Mouse (Mus musculus) forebrain, embryonic 16.5 days (tissue): ENCODE measurements around the gene Mycl. TPM values are rescaled to one million over a fixed set of nuclear protein-coding genes. Genes with fewer than 3 reads are reported as not detected.
A peak's percentile ranks its signal among the peaks of the same experiment; 100 is the strongest.

Source experiments
- ATAC-seq: fragments of 200-750 bp; cut with Nextera tagmentation; 2 replicates; pipeline ENCODE4 v1.8.0; 2017; ENCODE audit warnings: mild to moderate bottlenecking, moderate library complexity
- H3K27ac ChIP-seq: fragments of 300-500 bp; sonication (generic); 2 replicates; pipeline ENCODE4 v1.5.1; 2014; ENCODE audit warnings: low read length, control low read depth
- H3K27me3 ChIP-seq: fragments of 300-500 bp; sonication (generic); replicated peaks from 2 replicates; pipeline ENCODE4 v1.6.1; 2014; ENCODE audit warnings: low read length; ENCODE audit not compliant: control insufficient read depth, insufficient read depth
- H3K36me3 ChIP-seq: fragments of 300-500 bp; sonication (generic); 2 replicates; pipeline ENCODE4 v1.6.1; 2014; ENCODE audit not compliant: control insufficient read depth, insufficient read depth
- H3K4me1 ChIP-seq: fragments of 300-500 bp; sonication (generic); replicated peaks from 2 replicates; pipeline ENCODE4 v1.6.1; 2014; ENCODE audit warnings: low read length; ENCODE audit not compliant: control insufficient read depth, insufficient read depth
- H3K4me2 ChIP-seq: fragments of 300-500 bp; sonication (generic); 2 replicates; pipeline ENCODE4 v1.6.1; 2014; ENCODE audit warnings: mild to moderate bottlenecking, low read length, control low read depth
- H3K4me3 ChIP-seq: fragments of 300-500 bp; sonication (generic); replicated peaks from 2 replicates; pipeline ENCODE4 v1.5.1; 2014; ENCODE audit warnings: mild to moderate bottlenecking, low read length, control low read depth
- H3K9ac ChIP-seq: fragments of 300-500 bp; sonication (generic); replicated peaks from 2 replicates; pipeline ENCODE4 v1.6.1; 2014; ENCODE audit warnings: low read depth, low read length, control low read depth
- H3K9me3 ChIP-seq: fragments of 300-500 bp; sonication (generic); 2 replicates; pipeline ENCODE4 v1.6.1; 2016; ENCODE audit warnings: low read length; ENCODE audit not compliant: control insufficient read depth
- WGBS: fragments of 180-500 bp; shearing (Covaris S2); extraction: QIAGEN DNeasy Blood & Tissue Kit; methylation state at CpG from one replicate; pipeline ENCODE4 v1.1.7; 2014; 5-methylcytosine and 5-hydroxymethylcytosine counted together
- polyA plus RNA-seq: library from polyadenylated mRNA; unstranded; fragments of >200 nt; fragmentation: Nextera tagmentation; extraction: Ambion mirVana; gene quantifications from 2 replicates; pipeline ENCODE4 v1.2.1, GENCODE M21; 2015

Mycl gene
- polyA plus RNA-seq, 1 experiment from 2014 or later = 71.6 TPM

- WGBS = 64% methylated on average over 4 of the region's 4 CpGs
- Histone ChIP-seq H3K4me1 (no peaks in the 10 kb centered on the region), H3K4me3 (no peak overlapping the region), H3K4me2 (no peak overlapping the region), H3K9me3 (no peaks in the 10 kb centered on the region), H3K9ac (no peak overlapping the region), H3K27ac (no peak overlapping the region), H3K36me3 (no peaks in the 10 kb centered on the region), H3K27me3 (0 out of 2 replicates have a peak, but pooled peaks cover 1% of the 10 kb centered on the region)
- ATAC-seq = no peak
Measured at GRCm38 (mm10) chr4:122976885-122977284, 18.6 kb upstream of the Mycl start.

DNA sequence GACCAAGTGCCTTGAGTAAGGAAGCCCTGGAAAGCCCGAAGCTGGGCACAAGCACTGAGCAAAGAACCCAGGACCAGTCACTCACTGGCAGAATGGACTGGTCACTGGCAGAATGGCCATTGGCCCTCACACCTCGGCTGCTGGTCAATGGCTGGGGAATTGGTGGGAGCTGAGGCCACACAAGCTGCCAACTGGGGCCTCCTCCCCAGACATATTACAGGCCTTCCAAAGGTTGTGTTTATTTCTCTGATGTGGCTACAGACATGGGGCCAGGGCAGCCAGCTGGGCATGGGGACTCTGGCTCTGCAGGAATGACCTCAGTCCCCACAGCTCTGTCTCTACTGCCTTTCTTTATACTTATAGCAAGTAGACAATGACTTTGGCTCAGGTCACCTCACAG is 16.6 kb upstream of the Mycl start:
- Histone ChIP-seq H3K4me1 (peaks cover 7% of the 10 kb centered on the region; the same call in 1 of the 2 replicates), H3K9ac (no peak overlapping the region), H3K9me3 (no peaks in the 10 kb centered on the region), H3K27ac (no peak overlapping the region), H3K36me3 (no peaks in the 10 kb centered on the region), H3K4me3 (no peak overlapping the region), H3K4me2 (no peak overlapping the region), H3K27me3 (0 out of 2 replicates have a peak, but pooled peaks cover 2% of the 10 kb centered on the region)
- WGBS = 91% methylated on average over 2 of the region's 2 CpGs
- no peak for ATAC-seq

- H3K9me3 ChIP-seq = no peaks in the 10 kb centered on the region
- 75% methylated on average over 3 of the region's 3 CpGs for WGBS
- no peak overlapping the region for H3K9ac ChIP-seq
- H3K4me2 ChIP-seq = no peak overlapping the region
- H3K4me3 ChIP-seq = no peak overlapping the region
- ATAC-seq = no peak
- H3K36me3 ChIP-seq = no peaks in the 10 kb centered on the region
- H3K4me1 ChIP-seq = peaks cover 7% of the 10 kb centered on the region; the same call in 1 of the 2 replicates
- peaks cover 2% of the 10 kb centered on the region; the same call in 1 of the 2 replicates for H3K27me3 ChIP-seq
- no peak overlapping the region for H3K27ac ChIP-seq
Measured at GRCm38 (mm10) chr4:122979826-122980225, 15.6 kb upstream of the Mycl start.

GRCm38 (mm10) chr4:122980684-122981083 is 14.8 kb upstream of the Mycl start:
- 80% methylated on average over 2 of the region's 2 CpGs for WGBS
- Histone ChIP-seq H3K9ac (no peak overlapping the region), H3K27ac (no peak overlapping the region), H3K36me3 (no peaks in the 10 kb centered on the region), H3K4me3 (no peak overlapping the region), H3K4me1 (peaks cover 7% of the 10 kb centered on the region; the same call in 1 of the 2 replicates), H3K9me3 (no peaks in the 10 kb centered on the region), H3K27me3 (peaks cover 2% of the 10 kb centered on the region; the same call in 1 of the 2 replicates), H3K4me2 (no peak overlapping the region)
- no peak for ATAC-seq

DNA sequence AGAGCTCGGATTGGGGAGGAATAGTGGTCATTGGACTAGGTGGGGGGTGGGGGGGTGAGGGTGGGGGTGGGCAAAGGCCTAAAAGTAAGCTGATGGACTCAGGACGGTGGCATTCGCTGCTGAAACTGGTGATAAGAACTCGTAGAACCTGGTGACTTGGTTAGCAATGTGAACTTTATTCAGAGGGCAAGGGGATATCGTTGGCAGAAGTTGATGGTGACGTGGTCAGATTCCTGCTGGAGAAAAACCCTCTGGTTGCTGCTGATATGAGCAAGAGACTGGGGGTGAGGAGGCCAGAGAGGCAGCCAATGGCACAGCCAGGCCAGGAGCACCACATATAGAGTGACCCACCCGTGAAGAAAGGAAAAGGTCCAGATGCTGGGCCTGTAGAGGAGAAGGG is 14.2 kb upstream of the Mycl start:
- H3K4me3 ChIP-seq = no peak overlapping the region
- H3K4me1 ChIP-seq = peaks cover 7% of the 10 kb centered on the region; the same call in 1 of the 2 replicates
- H3K9ac ChIP-seq = no peak overlapping the region
- no peak overlapping the region for H3K27ac ChIP-seq
- no peak overlapping the region for H3K4me2 ChIP-seq
- no peak for ATAC-seq
- 94% methylated on average over 7 of the region's 7 CpGs for WGBS
- H3K36me3 ChIP-seq = no peaks in the 10 kb centered on the region
- peaks cover 5% of the 10 kb centered on the region; the same call in 1 of the 2 replicates for H3K27me3 ChIP-seq
- H3K9me3 ChIP-seq = no peaks in the 10 kb centered on the region

GRCm38 (mm10) chr4:122981930-122982329 is 13.5 kb upstream of the Mycl start:
- 45% methylated on average over 3 of the region's 3 CpGs for WGBS
- Histone ChIP-seq H3K36me3 (no peaks in the 10 kb centered on the region), H3K4me2 (no peak overlapping the region)

GRCm38 (mm10) chr4:122982537-122982936 is 12.9 kb upstream of the Mycl start:
- Histone ChIP-seq H3K9ac (no peak overlapping the region), H3K36me3 (no peaks in the 10 kb centered on the region), H3K4me1 (peaks cover 7% of the 10 kb centered on the region; the same call in 1 of the 2 replicates), H3K9me3 (no peaks in the 10 kb centered on the region), H3K4me2 (no peak overlapping the region), H3K27me3 (peaks cover 5% of the 10 kb centered on the region; the same call in 1 of the 2 replicates), H3K4me3 (no peak overlapping the region), H3K27ac (no peak overlapping the region)
- 68% methylated on average over 3 of the region's 3 CpGs for WGBS
- ATAC-seq = no peak

More at GRCm38 (mm10) chr4:122981930-122982329, 13.5 kb upstream of the Mycl start:
- ATAC-seq = no peak
- peaks cover 5% of the 10 kb centered on the region; the same call in 1 of the 2 replicates for H3K27me3 ChIP-seq
- no peak overlapping the region for H3K27ac ChIP-seq
- H3K4me1 ChIP-seq = peaks cover 7% of the 10 kb centered on the region; the same call in 1 of the 2 replicates
- no peak overlapping the region for H3K4me3 ChIP-seq
- no peaks in the 10 kb centered on the region for H3K9me3 ChIP-seq
- H3K9ac ChIP-seq = no peak overlapping the region

DNA sequence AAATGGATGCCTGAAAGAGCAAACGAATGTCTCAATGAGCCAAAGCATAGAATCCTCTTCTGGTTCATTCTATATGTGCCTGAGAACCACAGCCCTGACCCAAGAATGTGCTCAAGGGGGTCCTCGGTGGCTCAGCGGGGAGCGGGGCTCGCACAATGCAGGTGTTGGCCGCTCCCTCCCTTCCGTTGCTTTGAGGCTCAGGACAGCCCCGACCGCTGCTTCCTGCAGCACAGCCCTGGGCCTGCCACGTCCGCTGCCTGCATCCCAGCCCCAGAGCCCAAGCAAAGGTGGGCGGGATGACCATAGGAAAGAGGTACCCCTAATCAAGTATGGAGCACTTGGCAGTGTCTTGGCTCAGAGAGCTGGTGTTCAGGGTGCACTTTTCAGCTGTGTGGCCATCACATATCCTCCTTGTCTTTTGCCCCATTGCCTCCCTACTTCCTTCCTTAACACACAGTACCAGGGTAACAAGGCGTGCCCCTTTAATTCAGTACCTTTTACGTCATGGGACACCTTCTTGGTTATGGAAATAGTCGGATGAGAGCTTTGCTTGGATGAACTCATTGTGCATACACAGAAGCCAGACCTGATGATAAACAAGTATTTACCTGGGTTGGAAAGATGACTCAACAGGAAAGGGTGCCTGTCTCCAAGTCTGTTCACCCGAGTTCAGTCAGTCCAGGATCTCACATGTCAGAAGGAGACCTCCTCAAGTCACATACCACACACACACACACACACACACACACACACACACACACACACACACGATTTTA is 11.8 kb upstream of the Mycl start:
- Histone ChIP-seq H3K9ac (no peak overlapping the region), H3K27ac (no peak overlapping the region), H3K36me3 (no peaks in the 10 kb centered on the region), H3K4me2 (peak overlapping the region; percentile 38), H3K4me3 (peak overlapping the region; percentile 5; the same call in 1 of the 2 replicates), H3K9me3 (no peaks in the 10 kb centered on the region), H3K27me3 (peaks cover 5% of the 10 kb centered on the region; the same call in 1 of the 2 replicates), H3K4me1 (peaks cover 7% of the 10 kb centered on the region; the same call in 1 of the 2 replicates)
- 24% methylated on average over 17 of the region's 17 CpGs for WGBS
- ATAC-seq = no peak

GRCm38 (mm10) chr4:122985110-122985509 is 10.3 kb upstream of the Mycl start:
- 37% methylated on average over 8 of the region's 8 CpGs for WGBS
- H3K4me3 ChIP-seq = no peak overlapping the region
- H3K4me2 ChIP-seq = no peak overlapping the region
- peaks cover 5% of the 10 kb centered on the region; the same call in 1 of the 2 replicates for H3K27me3 ChIP-seq
- H3K9ac ChIP-seq = no peak overlapping the region
- no peaks in the 10 kb centered on the region for H3K36me3 ChIP-seq
- no peak overlapping the region for H3K27ac ChIP-seq
- H3K9me3 ChIP-seq = no peaks in the 10 kb centered on the region
- H3K4me1 ChIP-seq = peaks cover 7% of the 10 kb centered on the region; the same call in 1 of the 2 replicates
- ATAC-seq = peak; percentile 93
